Mouse (Mus musculus) midbrain, embryonic 14.5 days (tissue): Measurements from ENCODE around the gene Myo6. TPM values are rescaled to one million over a fixed set of nuclear protein-coding genes. Genes with fewer than 3 reads are reported as not detected.

Experiments used
- ATAC-seq: fragments of 200-750 bp; cut with Nextera tagmentation; 2 replicates; pipeline ENCODE4 v1.8.0; 2017; ENCODE audit warnings: moderate number of reproducible peaks, moderate library complexity; ENCODE audit not compliant: low FRiP score, low TSS enrichment
- DNase-seq: peaks from one replicate; pipeline ENCODE4 v3.0.0-alpha.2; 2015
- H3K27ac ChIP-seq: fragments of 300-500 bp; sonication (generic); replicated peaks from 2 replicates; pipeline ENCODE4 v1.5.1; 2014; ENCODE audit warnings: mild to moderate bottlenecking, low read depth, low read length, moderate library complexity
- H3K27me3 ChIP-seq: fragments of 300-500 bp; sonication (generic); 2 replicates; pipeline ENCODE4 v1.6.1; 2014; ENCODE audit warnings: low read length, control low read depth, mixed read lengths; ENCODE audit not compliant: control insufficient read depth, insufficient read depth
- H3K36me3 ChIP-seq: fragments of 300-500 bp; sonication (generic); 2 replicates; pipeline ENCODE4 v1.6.1; 2014; ENCODE audit warnings: low read length, control low read depth; ENCODE audit not compliant: control insufficient read depth, insufficient read depth
- H3K4me1 ChIP-seq: fragments of 300-500 bp; sonication (generic); 2 replicates; pipeline ENCODE4 v1.6.1; 2014; ENCODE audit warnings: mild to moderate bottlenecking, antibody characterized with exemption, low read length, control low read depth; ENCODE audit not compliant: control insufficient read depth, insufficient read depth
- H3K4me2 ChIP-seq: fragments of 300-500 bp; sonication (generic); 2 replicates; pipeline ENCODE4 v1.6.1; 2014; ENCODE audit warnings: mild to moderate bottlenecking, low read length, moderate library complexity
- H3K4me3 ChIP-seq: fragments of 300-500 bp; sonication (generic); replicated peaks from 2 replicates; pipeline ENCODE4 v1.5.1; 2014; ENCODE audit warnings: low read depth, low read length
- H3K9ac ChIP-seq: fragments of 300-500 bp; sonication (generic); replicated peaks from 2 replicates; pipeline ENCODE4 v1.6.1; 2014; ENCODE audit warnings: mild to moderate bottlenecking, low read length, moderate library complexity
- H3K9me3 ChIP-seq: fragments of 300-500 bp; sonication (generic); 2 replicates; pipeline ENCODE4 v1.6.1; 2016; ENCODE audit warnings: low read length, control low read depth, mixed read lengths; ENCODE audit not compliant: control insufficient read depth
- WGBS: fragments of 180-500 bp; shearing (Covaris S2); extraction: QIAGEN DNeasy Blood & Tissue Kit; methylation state at CpG from one replicate; pipeline ENCODE4 v1.1.7; 2014; 5-methylcytosine and 5-hydroxymethylcytosine counted together
- polyA plus RNA-seq: library from polyadenylated mRNA; unstranded; fragments of >200 nt; fragmentation: Nextera tagmentation; extraction: Ambion mirVana; gene quantifications from 2 replicates; pipeline ENCODE4 v1.2.1, GENCODE M21; 2014

Myo6 gene
- polyA plus RNA-seq, 1 experiment from 2014 or later = 21.7 TPM

- DNase-seq (no peak), ATAC-seq (no peak)
- WGBS = 88% methylated on average over 13 of the region's 13 CpGs
- Histone ChIP-seq H3K4me1 (peaks cover 2% of the 10 kb centered on the region; the same call in 1 of the 2 replicates), H3K4me2 (no peak overlapping the region), H3K9ac (no peak overlapping the region), H3K27me3 (no peaks in the 10 kb centered on the region), H3K36me3 (no peaks in the 10 kb centered on the region), H3K4me3 (no peak overlapping the region), H3K9me3 (no peaks in the 10 kb centered on the region), H3K27ac (no peak overlapping the region)
Measured at GRCm38 (mm10) chr9:80335660-80336357, 171.0 kb downstream of the Myo6 start.

GRCm38 (mm10) chr9:80338026-80338425, 173.2 kb downstream of the Myo6 start:
- WGBS = 90% methylated on average over 6 of the region's 6 CpGs
- Histone ChIP-seq H3K9me3 (no peaks in the 10 kb centered on the region), H3K4me1 (no peaks in the 10 kb centered on the region), H3K9ac (no peak overlapping the region), H3K4me3 (no peak overlapping the region), H3K4me2 (no peak overlapping the region), H3K27me3 (no peaks in the 10 kb centered on the region), H3K36me3 (no peaks in the 10 kb centered on the region), H3K27ac (no peak overlapping the region)
- ATAC-seq (no peak), DNase-seq (no peak)

- no peak overlapping the region for H3K4me2 ChIP-seq
- no peaks in the 10 kb centered on the region for H3K4me1 ChIP-seq
- 65% methylated on average over 1 of the region's 1 CpGs for WGBS
- no peak overlapping the region for H3K9ac ChIP-seq
- DNase-seq (peak; percentile 17), ATAC-seq (no peak)
- no peaks in the 10 kb centered on the region for H3K36me3 ChIP-seq
- H3K9me3 ChIP-seq = no peaks in the 10 kb centered on the region
- H3K27ac ChIP-seq = no peak overlapping the region
- no peaks in the 10 kb centered on the region for H3K27me3 ChIP-seq
- no peak overlapping the region for H3K4me3 ChIP-seq
Measured at GRCm38 (mm10) chr9:80340927-80341326, 176.1 kb downstream of the Myo6 start.

GRCm38 (mm10) chr9:80341756-80342155, 176.9 kb downstream of the Myo6 start:
- ATAC-seq = no peak
- 97% methylated on average over 16 of the region's 16 CpGs for WGBS

GRCm38 (mm10) chr9:80342520-80342919, 177.7 kb downstream of the Myo6 start:
- Histone ChIP-seq H3K9ac (no peak overlapping the region), H3K27ac (no peak overlapping the region), H3K4me3 (no peak overlapping the region), H3K4me2 (no peak overlapping the region), H3K27me3 (no peaks in the 10 kb centered on the region), H3K9me3 (no peaks in the 10 kb centered on the region), H3K4me1 (no peaks in the 10 kb centered on the region), H3K36me3 (no peaks in the 10 kb centered on the region)
- 89% methylated on average over 6 of the region's 6 CpGs for WGBS
- DNase-seq (no peak), ATAC-seq (no peak)

More at GRCm38 (mm10) chr9:80341756-80342155, 176.9 kb downstream of the Myo6 start:
- no peak overlapping the region for H3K9ac ChIP-seq
- no peak overlapping the region for H3K4me3 ChIP-seq
- no peak overlapping the region for H3K27ac ChIP-seq
- H3K4me2 ChIP-seq = no peak overlapping the region
- DNase-seq = no peak
- H3K36me3 ChIP-seq = no peaks in the 10 kb centered on the region
- no peaks in the 10 kb centered on the region for H3K4me1 ChIP-seq
- H3K9me3 ChIP-seq = no peaks in the 10 kb centered on the region
- no peaks in the 10 kb centered on the region for H3K27me3 ChIP-seq

GRCm38 (mm10) chr9:80344451-80345000, 179.7 kb downstream of the Myo6 start:
- DNase-seq (no peak), ATAC-seq (no peak)
- Histone ChIP-seq H3K4me1 (no peaks in the 10 kb centered on the region), H3K9ac (no peak overlapping the region), H3K27ac (no peak overlapping the region), H3K4me2 (no peak overlapping the region), H3K36me3 (no peaks in the 10 kb centered on the region), H3K9me3 (no peaks in the 10 kb centered on the region), H3K4me3 (no peak overlapping the region), H3K27me3 (no peaks in the 10 kb centered on the region)
- WGBS = 92% methylated on average over 6 of the region's 6 CpGs

- Histone ChIP-seq H3K36me3 (no peaks in the 10 kb centered on the region), H3K9me3 (no peaks in the 10 kb centered on the region), H3K4me1 (peaks cover 5% of the 10 kb centered on the region; the same call in 1 of the 2 replicates), H3K4me2 (peak overlapping the region; percentile 48), H3K4me3 (0 out of 2 replicates have a peak overlapping the region, but pooled peaks have one; percentile 5), H3K27me3 (no peaks in the 10 kb centered on the region), H3K9ac (no peak overlapping the region), H3K27ac (no peak overlapping the region)
- ATAC-seq (no peak), DNase-seq (no peak)
- WGBS = 63% methylated on average over 7 of the region's 7 CpGs
Measured at GRCm38 (mm10) chr9:80351295-80351677, 186.5 kb downstream of the Myo6 start.

GRCm38 (mm10) chr9:80351678-80352331, 187.0 kb downstream of the Myo6 start:
- 0 out of 2 replicates have a peak overlapping the region, but pooled peaks have one; percentile 5 for H3K4me3 ChIP-seq
- 12% methylated on average over 20 of the region's 20 CpGs for WGBS

More at GRCm38 (mm10) chr9:80351678-80352331, 187.0 kb downstream of the Myo6 start:
- no peaks in the 10 kb centered on the region for H3K9me3 ChIP-seq
- 0 out of 2 replicates have a peak overlapping the region, but pooled peaks have one; percentile 8 for H3K27ac ChIP-seq
- peaks cover 5% of the 10 kb centered on the region; the same call in 1 of the 2 replicates for H3K4me1 ChIP-seq
- no peaks in the 10 kb centered on the region for H3K36me3 ChIP-seq
- peak overlapping the region; percentile 48 for H3K4me2 ChIP-seq
- no peak overlapping the region for H3K9ac ChIP-seq
- no peaks in the 10 kb centered on the region for H3K27me3 ChIP-seq
- peak; percentile 63 for DNase-seq
- ATAC-seq = peak; percentile 29; the same call in 1 of the 2 replicates
